Mouse (Mus musculus) midbrain, embryonic 12.5 days (tissue): ENCODE results near the gene Lhfp. TPM values are rescaled to one million over a fixed set of nuclear protein-coding genes. Genes with fewer than 3 reads are reported as not detected.

Source experiments
- ATAC-seq: fragments of 200-750 bp; cut with Nextera tagmentation; 2 replicates; pipeline ENCODE4 v1.8.0; 2017; ENCODE audit warnings: low read depth, moderate TSS enrichment, moderate library complexity; ENCODE audit not compliant: low FRiP score
- H3K27ac ChIP-seq: fragments of 300-500 bp; sonication (generic); replicated peaks from 2 replicates; pipeline ENCODE4 v1.5.1; 2016; ENCODE audit warnings: mild to moderate bottlenecking
- H3K27me3 ChIP-seq: fragments of 300-500 bp; sonication (generic); 2 replicates; pipeline ENCODE4 v1.6.1; 2016; ENCODE audit warnings: mild to moderate bottlenecking
- H3K36me3 ChIP-seq: fragments of 300-500 bp; sonication (generic); 2 replicates; pipeline ENCODE4 v1.6.1; 2016
- H3K4me1 ChIP-seq: fragments of 300-500 bp; sonication (generic); 2 replicates; pipeline ENCODE4 v1.6.1; 2016
- H3K4me2 ChIP-seq: fragments of 300-500 bp; sonication (generic); replicated peaks from 2 replicates; pipeline ENCODE4 v1.6.1; 2016; ENCODE audit warnings: mild to moderate bottlenecking, moderate library complexity
- H3K4me3 ChIP-seq: fragments of 300-500 bp; sonication (generic); 2 replicates; pipeline ENCODE4 v1.5.1; 2016; ENCODE audit warnings: mild to moderate bottlenecking
- H3K9ac ChIP-seq: fragments of 300-500 bp; sonication (generic); replicated peaks from 2 replicates; pipeline ENCODE4 v1.6.1; 2016; ENCODE audit warnings: mild to moderate bottlenecking, moderate library complexity
- H3K9me3 ChIP-seq: fragments of 300-500 bp; sonication (generic); 2 replicates; pipeline ENCODE4 v1.6.1; 2016; ENCODE audit warnings: mild to moderate bottlenecking
- WGBS: fragments of 180-500 bp; shearing (Covaris S2); methylation state at CpG from one replicate; pipeline ENCODE4 v1.1.7; 2016; 5-methylcytosine and 5-hydroxymethylcytosine counted together
- polyA plus RNA-seq: library from polyadenylated mRNA; unstranded; fragments of >200 nt; fragmentation: Nextera tagmentation; extraction: Ambion mirVana; gene quantifications from 2 replicates; pipeline ENCODE4 v1.2.1, GENCODE M21; 2016

Gene Lhfp
- polyA plus RNA-seq, 1 experiment from 2014 or later, result 49.4 TPM

DNA sequence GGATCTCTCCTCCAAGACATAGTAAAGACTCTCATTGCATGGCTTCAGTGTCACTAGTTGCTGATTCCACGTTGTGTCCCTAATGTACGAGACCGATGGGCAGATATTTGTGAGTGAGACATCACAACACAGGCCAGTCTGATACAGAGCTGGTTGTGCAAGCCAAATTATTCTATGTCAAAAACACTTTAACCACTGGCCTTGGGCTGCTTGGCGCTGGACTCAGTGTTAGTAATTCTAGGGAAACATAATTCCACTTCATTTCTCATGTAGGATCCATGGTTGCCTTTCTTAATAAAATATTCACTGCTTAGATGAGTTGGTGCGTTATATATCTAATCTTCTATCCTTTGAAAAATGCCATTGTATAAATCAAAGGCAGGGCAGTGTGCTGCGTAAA, 138.6 kb downstream of the Lhfp start:
- 0 out of 2 replicates have a peak, but pooled peaks cover 4% of the 10 kb centered on the region for H3K9me3 ChIP-seq
- ATAC-seq, result no peak
- no peak overlapping the region for H3K4me2 ChIP-seq
- H3K27me3 ChIP-seq, result no peaks in the 10 kb centered on the region
- H3K4me1 ChIP-seq, result no peaks in the 10 kb centered on the region
- no peak overlapping the region for H3K9ac ChIP-seq
- H3K27ac ChIP-seq, result no peak overlapping the region
- H3K36me3 ChIP-seq, result no peaks in the 10 kb centered on the region
- H3K4me3 ChIP-seq, result no peak overlapping the region
- WGBS, result 93% methylated on average over 6 of the region's 6 CpGs

DNA sequence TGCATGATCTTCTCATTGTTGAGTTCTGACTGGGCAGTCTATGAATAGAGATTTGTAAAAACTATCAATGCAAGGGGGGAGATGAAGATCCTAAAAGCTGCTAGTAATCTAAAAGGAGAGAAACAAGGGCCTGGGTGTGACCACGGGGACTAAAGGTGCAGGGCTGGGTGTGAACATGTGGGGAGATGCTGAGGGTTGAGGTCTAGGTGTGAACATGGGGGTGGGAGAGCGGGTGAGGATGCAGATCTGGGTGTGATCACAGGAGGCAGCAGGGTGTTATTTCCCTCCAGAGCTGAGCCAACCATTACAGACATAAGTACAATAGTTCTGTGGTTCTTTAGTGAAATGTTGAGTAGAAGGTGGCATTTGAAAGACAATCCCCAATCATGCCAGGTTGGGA, 144.1 kb downstream of the Lhfp start:
- Histone ChIP-seq H3K4me1 (no peaks in the 10 kb centered on the region), H3K4me3 (no peak overlapping the region), H3K27me3 (no peaks in the 10 kb centered on the region), H3K27ac (no peak overlapping the region), H3K9ac (no peak overlapping the region), H3K4me2 (no peak overlapping the region), H3K9me3 (no peaks in the 10 kb centered on the region), H3K36me3 (no peaks in the 10 kb centered on the region)
- no peak for ATAC-seq
- 90% methylated on average over 2 of the region's 2 CpGs for WGBS

DNA sequence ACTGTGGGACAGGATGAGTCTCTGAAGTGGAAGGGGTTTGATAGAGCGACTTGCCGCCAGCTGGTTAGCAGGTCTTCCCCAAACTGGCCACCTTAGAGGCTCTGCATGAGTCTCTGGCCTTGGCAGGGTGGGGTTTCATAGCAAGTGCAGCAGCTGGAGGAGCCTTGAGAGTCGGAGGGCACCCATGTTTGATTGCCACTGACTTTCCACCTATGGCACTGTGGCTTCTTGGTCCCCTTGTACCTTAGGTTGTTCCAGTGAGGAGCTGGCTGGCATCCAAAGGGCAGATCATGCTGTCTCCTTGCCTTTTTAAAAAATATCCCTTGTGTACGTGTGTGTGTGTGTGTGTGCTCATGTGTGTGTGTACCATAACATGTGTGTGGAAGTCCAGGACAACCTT, 152.1 kb downstream of the Lhfp start:
- no peak for ATAC-seq
- 89% methylated on average over 4 of the region's 4 CpGs for WGBS

DNA sequence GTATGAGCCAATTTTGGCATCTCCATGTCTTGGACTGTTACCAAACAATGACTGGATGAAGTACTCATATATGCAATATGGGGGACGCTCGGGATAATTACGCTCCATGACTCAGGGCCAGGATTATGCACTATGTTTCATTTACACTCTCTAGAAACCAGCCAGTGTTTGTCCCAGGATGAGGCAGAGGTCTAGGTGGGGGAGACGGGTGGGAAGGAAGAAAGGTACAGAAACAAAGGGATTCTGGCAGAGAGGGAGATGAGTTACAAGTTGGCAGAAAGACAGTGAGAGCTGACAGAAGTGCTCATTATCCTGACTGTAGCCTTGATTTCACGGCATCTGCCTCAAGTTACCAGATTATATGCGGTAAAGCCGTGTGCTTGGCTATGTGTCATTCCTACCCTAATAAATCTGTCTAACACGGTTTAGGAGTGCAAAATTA, 154.4 kb downstream of the Lhfp start:
- H3K4me3 ChIP-seq, result no peak overlapping the region
- no peak overlapping the region for H3K4me2 ChIP-seq
- no peaks in the 10 kb centered on the region for H3K9me3 ChIP-seq
- H3K9ac ChIP-seq, result no peak overlapping the region
- H3K27me3 ChIP-seq, result no peaks in the 10 kb centered on the region; the same call in 1 of the 2 replicates
- WGBS, result 73% methylated on average over 8 of the region's 8 CpGs
- H3K27ac ChIP-seq, result no peak overlapping the region
- ATAC-seq, result no peak
- H3K36me3 ChIP-seq, result no peaks in the 10 kb centered on the region
- H3K4me1 ChIP-seq, result peaks cover 7% of the 10 kb centered on the region; the same call in 1 of the 2 replicates

More for the DNA sequence above, 152.1 kb downstream of the Lhfp start:
- Histone ChIP-seq H3K4me3 (no peak overlapping the region), H3K9me3 (no peaks in the 10 kb centered on the region), H3K9ac (no peak overlapping the region), H3K27ac (no peak overlapping the region), H3K36me3 (no peaks in the 10 kb centered on the region), H3K27me3 (no peaks in the 10 kb centered on the region), H3K4me1 (peaks cover 7% of the 10 kb centered on the region; the same call in 1 of the 2 replicates), H3K4me2 (no peak overlapping the region)

DNA sequence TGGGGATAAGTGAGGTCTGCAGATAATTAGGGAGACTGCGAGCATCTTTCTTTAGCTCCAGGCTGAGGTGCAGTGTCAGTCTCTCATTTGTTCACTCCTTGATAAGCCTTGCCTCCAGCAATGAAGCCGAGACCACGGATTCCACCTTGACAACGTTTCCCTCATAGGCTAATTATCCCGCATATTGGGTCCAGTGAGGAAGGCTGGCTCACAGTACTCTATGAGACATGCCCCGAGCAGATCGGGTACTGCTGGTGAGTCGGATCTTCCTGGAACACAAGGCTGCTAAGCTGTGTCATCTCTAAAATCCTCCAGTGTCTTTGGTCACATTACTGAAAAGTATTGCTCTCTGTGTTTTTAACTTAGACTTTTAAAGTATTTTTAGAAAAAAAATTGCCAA, 158.8 kb downstream of the Lhfp start:
- Histone ChIP-seq H3K4me2 (no peak overlapping the region), H3K9ac (no peak overlapping the region), H3K36me3 (no peaks in the 10 kb centered on the region), H3K27ac (no peak overlapping the region), H3K27me3 (peaks cover 9% of the 10 kb centered on the region), H3K9me3 (no peaks in the 10 kb centered on the region), H3K4me3 (no peak overlapping the region), H3K4me1 (peaks cover 25% of the 10 kb centered on the region)
- WGBS, result 77% methylated on average over 8 of the region's 8 CpGs
- ATAC-seq, result no peak

DNA sequence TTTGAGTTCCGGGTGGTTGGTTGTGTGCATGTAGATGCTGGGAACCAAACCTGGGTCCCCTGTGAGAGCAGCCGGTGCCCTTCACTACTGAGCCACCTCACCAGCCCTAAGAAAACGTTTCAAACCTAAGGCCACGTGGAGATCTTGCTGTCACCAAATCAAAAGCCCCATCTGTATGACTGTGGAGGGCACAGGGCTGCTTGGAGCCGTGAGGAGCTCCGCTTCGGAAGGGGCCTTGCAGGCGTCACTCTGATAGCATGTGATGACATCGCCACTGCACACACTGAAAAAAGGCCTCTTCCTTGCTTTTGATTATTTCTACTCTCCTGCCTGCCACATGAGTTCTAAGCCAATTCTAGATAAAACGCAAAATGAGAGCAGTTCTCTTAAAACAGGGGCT, 159.5 kb downstream of the Lhfp start:
- Histone ChIP-seq H3K27ac (0 out of 2 replicates have a peak overlapping the region, but pooled peaks have one; percentile 5), H3K9ac (no peak overlapping the region), H3K4me1 (peaks cover 25% of the 10 kb centered on the region), H3K4me2 (no peak overlapping the region), H3K9me3 (no peaks in the 10 kb centered on the region), H3K27me3 (peaks cover 9% of the 10 kb centered on the region), H3K36me3 (no peaks in the 10 kb centered on the region), H3K4me3 (no peak overlapping the region)
- ATAC-seq, result no peak
- WGBS, result 79% methylated on average over 10 of the region's 10 CpGs

DNA sequence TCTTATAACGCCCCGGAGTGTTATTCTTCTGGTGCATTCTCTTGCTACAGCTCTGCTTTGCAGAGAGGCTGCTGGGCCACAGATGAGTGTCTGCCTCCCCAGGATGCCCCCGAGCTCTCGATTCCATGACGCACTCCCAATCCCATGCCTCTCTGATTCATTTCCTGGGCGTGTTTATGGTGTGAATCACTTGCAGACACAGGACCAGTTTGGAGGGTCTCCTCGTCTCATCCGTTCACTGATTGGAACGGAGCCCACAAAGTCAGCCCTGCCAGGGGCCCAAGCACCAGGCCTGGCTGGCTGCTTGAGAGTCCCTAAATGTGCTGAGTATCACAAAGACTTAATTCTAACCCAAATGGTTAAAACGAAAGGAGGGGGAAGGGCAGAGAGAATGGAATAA, 160.3 kb downstream of the Lhfp start:
- peak; percentile 38; the same call in 1 of the 2 replicates for ATAC-seq
- no peaks in the 10 kb centered on the region for H3K36me3 ChIP-seq
- no peak overlapping the region for H3K9ac ChIP-seq
- H3K27me3 ChIP-seq, result peaks cover 9% of the 10 kb centered on the region
- no peak overlapping the region for H3K4me2 ChIP-seq
- peaks cover 26% of the 10 kb centered on the region for H3K4me1 ChIP-seq
- peak overlapping the region; percentile 39; the same call in 1 of the 2 replicates for H3K27ac ChIP-seq
- H3K9me3 ChIP-seq, result no peaks in the 10 kb centered on the region
- H3K4me3 ChIP-seq, result no peak overlapping the region
- WGBS, result 40% methylated on average over 10 of the region's 10 CpGs

DNA sequence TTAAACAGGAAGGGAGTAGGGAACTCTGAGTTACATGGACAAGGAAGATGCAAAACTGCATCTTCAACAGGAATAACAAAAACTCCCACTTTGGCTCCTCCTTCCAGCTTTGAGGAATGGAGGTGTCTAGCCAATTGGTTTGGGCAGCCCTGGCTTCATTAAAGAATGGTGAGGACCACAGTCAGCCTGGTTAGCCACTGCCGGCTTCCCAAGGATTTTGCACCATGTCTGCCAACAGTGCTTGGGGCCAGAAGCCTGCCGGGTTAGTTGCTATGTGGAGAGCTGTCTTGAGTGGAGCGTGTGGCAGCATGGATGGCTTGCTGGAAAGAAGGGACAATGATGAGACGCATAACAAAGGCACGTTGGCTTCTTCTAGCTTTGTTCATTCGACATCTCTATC, 160.9 kb downstream of the Lhfp start:
- Histone ChIP-seq H3K27ac (0 out of 2 replicates have a peak overlapping the region, but pooled peaks have one; percentile 39), H3K4me1 (peaks cover 31% of the 10 kb centered on the region), H3K4me3 (no peak overlapping the region), H3K9ac (no peak overlapping the region), H3K9me3 (no peaks in the 10 kb centered on the region), H3K4me2 (no peak overlapping the region), H3K36me3 (no peaks in the 10 kb centered on the region), H3K27me3 (peaks cover 9% of the 10 kb centered on the region)
- ATAC-seq, result no peak
- 46% methylated on average over 6 of the region's 6 CpGs for WGBS

DNA sequence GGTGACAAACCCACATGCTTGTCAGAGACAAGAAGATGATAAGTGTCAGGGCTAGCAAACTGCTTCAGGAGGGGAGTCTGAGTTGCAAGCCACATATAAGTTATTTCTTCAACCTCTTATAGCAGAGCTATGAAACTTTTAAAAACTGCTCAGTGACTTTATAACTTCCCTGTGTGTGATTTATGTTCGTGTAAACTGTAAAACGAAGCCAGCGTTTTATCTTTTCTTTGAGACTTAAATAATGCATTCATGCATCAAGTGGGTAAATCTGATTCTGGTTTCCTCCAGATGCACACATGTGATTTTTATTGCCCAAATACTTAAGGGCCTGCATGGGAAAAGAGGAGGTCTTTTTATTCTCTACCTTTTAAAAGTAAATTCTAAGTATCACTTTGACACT, 161.4 kb downstream of the Lhfp start:
- peaks cover 32% of the 10 kb centered on the region for H3K4me1 ChIP-seq
- peaks cover 9% of the 10 kb centered on the region for H3K27me3 ChIP-seq
- no peak for ATAC-seq
- no peak overlapping the region for H3K4me3 ChIP-seq
- no peaks in the 10 kb centered on the region for H3K36me3 ChIP-seq
- H3K9me3 ChIP-seq, result no peaks in the 10 kb centered on the region
- WGBS, result 87% methylated on average over 3 of the region's 3 CpGs
- 0 out of 2 replicates have a peak overlapping the region, but pooled peaks have one; percentile 39 for H3K27ac ChIP-seq
- no peak overlapping the region for H3K4me2 ChIP-seq
- H3K9ac ChIP-seq, result no peak overlapping the region

DNA sequence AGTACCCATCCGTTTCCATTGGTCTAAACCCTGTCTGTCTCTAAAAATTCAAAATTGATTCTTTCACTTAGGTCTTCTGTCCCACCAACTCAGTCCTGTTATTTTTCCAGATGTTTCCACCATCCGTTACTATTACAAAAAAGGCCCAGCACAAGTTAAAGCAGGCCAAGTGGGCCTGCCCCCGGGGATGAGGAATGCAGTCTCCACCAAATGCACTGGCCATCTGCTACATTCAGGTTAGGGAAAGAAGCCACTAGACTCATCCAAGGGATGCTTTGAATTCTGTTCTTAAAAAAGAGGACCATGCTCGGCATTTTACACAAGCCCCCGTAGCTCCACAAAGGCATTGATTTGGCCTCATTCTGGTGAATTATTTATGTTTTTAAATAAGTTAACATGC, 162.3 kb downstream of the Lhfp start:
- Histone ChIP-seq H3K27ac (no peak overlapping the region), H3K36me3 (no peaks in the 10 kb centered on the region), H3K4me2 (no peak overlapping the region), H3K9ac (no peak overlapping the region), H3K4me1 (peaks cover 35% of the 10 kb centered on the region), H3K9me3 (no peaks in the 10 kb centered on the region), H3K4me3 (no peak overlapping the region), H3K27me3 (peaks cover 9% of the 10 kb centered on the region)
- ATAC-seq, result no peak
- WGBS, result 71% methylated on average over 5 of the region's 5 CpGs

DNA sequence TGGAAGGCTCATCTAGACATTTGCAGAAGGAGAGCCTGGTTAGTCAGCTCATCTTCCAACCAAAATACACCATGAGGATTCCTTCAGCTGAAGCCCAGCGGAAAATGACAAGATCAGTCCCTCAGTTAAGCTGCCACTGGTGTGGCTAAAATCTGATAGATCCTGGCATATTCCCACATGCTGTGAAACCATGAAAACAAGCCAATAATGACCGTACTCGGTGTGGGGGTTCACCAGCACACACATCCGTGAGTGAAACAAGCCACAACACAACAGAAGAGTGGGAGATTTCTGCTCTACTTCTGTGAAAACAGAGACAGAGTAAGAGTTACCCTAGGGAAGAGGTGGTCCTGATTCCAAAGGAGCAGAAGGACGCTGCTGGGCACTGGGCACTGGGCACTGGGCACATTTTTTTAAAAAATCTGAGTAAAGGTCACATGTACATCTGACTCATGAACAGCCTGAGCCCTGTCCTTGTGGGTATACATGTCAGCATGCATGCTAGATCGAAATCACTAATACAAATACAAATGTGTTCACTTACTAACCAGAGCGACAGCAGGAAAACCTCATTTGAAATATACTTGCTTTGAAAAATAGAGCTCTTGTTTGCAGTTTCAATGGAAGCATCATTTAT, 163.1 kb downstream of the Lhfp start:
- peaks cover 10% of the 10 kb centered on the region for H3K27me3 ChIP-seq
- H3K9me3 ChIP-seq, result no peaks in the 10 kb centered on the region
- H3K4me2 ChIP-seq, result no peak overlapping the region
- no peak for ATAC-seq
- no peak overlapping the region for H3K4me3 ChIP-seq
- H3K27ac ChIP-seq, result no peak overlapping the region
- H3K36me3 ChIP-seq, result no peaks in the 10 kb centered on the region
- WGBS, result 83% methylated on average over 7 of the region's 7 CpGs
- H3K9ac ChIP-seq, result no peak overlapping the region
- peaks cover 36% of the 10 kb centered on the region for H3K4me1 ChIP-seq

DNA sequence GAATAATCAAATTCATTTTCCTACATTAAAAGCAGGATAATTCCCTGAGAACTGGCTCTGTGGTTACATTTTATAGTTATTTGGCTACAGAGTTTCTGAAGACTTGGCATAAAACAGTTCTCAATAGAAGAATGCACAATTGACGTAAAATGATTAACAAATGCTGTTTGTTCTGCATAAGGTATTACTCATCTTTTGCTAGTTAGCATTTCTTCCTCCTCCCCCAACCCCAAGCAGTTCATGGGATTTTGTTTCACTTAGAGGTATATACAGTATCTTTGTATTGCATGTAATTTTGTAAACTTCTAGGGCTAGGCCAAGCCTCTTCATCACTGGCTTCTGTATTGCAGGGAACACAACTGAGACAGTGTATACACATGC, 163.6 kb downstream of the Lhfp start:
- Histone ChIP-seq H3K4me2 (no peak overlapping the region), H3K27me3 (peaks cover 14% of the 10 kb centered on the region), H3K27ac (no peak overlapping the region), H3K4me3 (no peak overlapping the region), H3K4me1 (peaks cover 41% of the 10 kb centered on the region), H3K9me3 (no peaks in the 10 kb centered on the region), H3K9ac (no peak overlapping the region), H3K36me3 (no peaks in the 10 kb centered on the region)
- 90% methylated on average over 1 of the region's 1 CpGs for WGBS
- ATAC-seq, result no peak

DNA sequence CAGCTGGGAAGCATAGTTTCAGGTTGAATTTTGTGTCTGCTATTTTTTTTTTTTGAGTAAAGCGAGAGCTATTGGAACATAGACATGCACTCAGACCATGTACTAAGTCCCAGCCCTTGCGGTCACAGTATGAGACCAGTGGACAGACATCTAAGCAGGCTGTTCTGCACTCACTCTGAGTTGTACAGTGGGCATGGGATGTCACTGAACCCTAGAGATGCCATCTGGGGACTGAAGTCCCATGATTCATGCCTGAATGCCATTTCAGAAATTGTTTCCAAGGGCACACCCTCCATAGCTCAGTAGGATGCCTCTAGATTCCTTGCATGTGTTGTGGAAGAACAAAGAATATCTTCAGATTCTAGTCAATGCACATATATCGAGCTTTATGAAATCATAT, 164.4 kb downstream of the Lhfp start:
- Histone ChIP-seq H3K27me3 (peaks cover 14% of the 10 kb centered on the region), H3K9me3 (no peaks in the 10 kb centered on the region), H3K4me2 (no peak overlapping the region), H3K36me3 (no peaks in the 10 kb centered on the region), H3K4me1 (peaks cover 43% of the 10 kb centered on the region), H3K9ac (no peak overlapping the region), H3K4me3 (no peak overlapping the region), H3K27ac (no peak overlapping the region; the same call in 1 of the 2 replicates)
- no peak for ATAC-seq
- WGBS, result 92% methylated on average over 3 of the region's 3 CpGs
